Mouse (Mus musculus) hindbrain, postnatal 0 days (tissue): ENCODE measurements around the gene Eng. TPM values are rescaled to one million over a fixed set of nuclear protein-coding genes. Genes with fewer than 3 reads are reported as not detected.

ENCODE experiments used
- ATAC-seq: fragments of 200-750 bp; cut with Nextera tagmentation; 2 replicates; pipeline ENCODE4 v1.8.0; 2017; ENCODE audit warnings: mild to moderate bottlenecking, moderate TSS enrichment, moderate library complexity
- DNase-seq: peaks from one replicate; pipeline ENCODE4 v3.0.0-alpha.2; 2015; ENCODE audit warnings: low spot score
- H3K27ac ChIP-seq: fragments of 300-500 bp; sonication (generic); 2 replicates; pipeline ENCODE4 v1.5.1; 2014; ENCODE audit warnings: mild to moderate bottlenecking
- H3K27me3 ChIP-seq: fragments of 300-500 bp; sonication (generic); 2 replicates; pipeline ENCODE4 v1.6.1; 2014; ENCODE audit warnings: low read length, mixed read lengths; ENCODE audit not compliant: insufficient read depth
- H3K36me3 ChIP-seq: fragments of 300-500 bp; sonication (generic); 2 replicates; pipeline ENCODE4 v1.6.1; 2014; ENCODE audit warnings: low read length, mixed read lengths; ENCODE audit not compliant: insufficient read depth
- H3K4me1 ChIP-seq: fragments of 300-500 bp; sonication (generic); 2 replicates; pipeline ENCODE4 v1.6.1; 2014; ENCODE audit warnings: antibody characterized with exemption, low read length, mixed read lengths; ENCODE audit not compliant: insufficient read depth
- H3K4me2 ChIP-seq: fragments of 300-500 bp; sonication (generic); 2 replicates; pipeline ENCODE4 v1.6.1; 2014; ENCODE audit warnings: low read depth, mild to moderate bottlenecking, low read length, moderate library complexity, mixed read lengths
- H3K4me3 ChIP-seq: fragments of 300-500 bp; sonication (generic); 2 replicates; pipeline ENCODE4 v1.5.1; 2014; ENCODE audit warnings: low read length
- H3K9ac ChIP-seq: fragments of 300-500 bp; sonication (generic); replicated peaks from 2 replicates; pipeline ENCODE4 v1.6.1; 2014; ENCODE audit warnings: mild to moderate bottlenecking, low read length, moderate library complexity, mixed read lengths
- H3K9me3 ChIP-seq: fragments of 300-500 bp; sonication (generic); 2 replicates; pipeline ENCODE4 v1.6.1; 2016; ENCODE audit warnings: low read length, mixed read lengths
- CTCF ChIP-seq: IDR thresholded peaks from 2 replicates; pipeline ENCODE4 v1.5.1; 2016; ENCODE audit warnings: antibody characterized with exemption, control low read depth, low read depth
- WGBS: fragments of 180-500 bp; shearing (Covaris S2); extraction: QIAGEN DNeasy Blood & Tissue Kit; methylation state at CpG from one replicate; pipeline ENCODE4 v1.1.7; 2014; 5-methylcytosine and 5-hydroxymethylcytosine counted together
- polyA plus RNA-seq: library from polyadenylated mRNA; unstranded; fragments of >200 nt; fragmentation: Nextera tagmentation; extraction: Ambion mirVana; gene quantifications from 2 replicates; pipeline ENCODE4 v1.2.1, GENCODE M21; 2015
- total RNA-seq: library from RNA; depleted of rRNA; stranded (reverse); fragments of >200 nt; gene quantifications from 2 replicates; pipeline ENCODE4 v1.2.3, GENCODE M21; 2014

Gene Eng
- total and polyA plus RNA-seq, 2 experiments from 2014 or later, result 23.7 TPM

DNA sequence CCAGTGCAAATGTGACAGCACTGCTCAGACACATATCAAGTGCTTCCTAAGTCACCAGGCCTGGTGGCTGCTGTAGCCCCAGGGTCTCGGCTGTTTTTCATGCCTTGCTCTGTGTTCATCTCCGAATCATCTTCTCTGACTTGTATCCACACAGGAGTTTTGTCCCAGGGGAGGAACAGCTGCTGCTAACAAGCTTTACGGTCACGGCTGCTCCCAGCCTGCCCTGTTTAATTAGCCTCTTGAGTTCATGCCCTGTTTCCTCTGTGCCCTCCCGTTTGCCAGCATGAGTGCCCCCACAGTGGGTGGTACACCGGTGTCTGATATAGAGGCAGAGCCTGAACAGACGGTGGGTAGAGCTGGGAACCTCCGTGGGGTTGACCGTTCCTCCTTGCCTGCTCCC lies 28.3 kb upstream of the Eng start:
- WGBS, result 45% methylated on average over 9 of the region's 9 CpGs
- H3K4me2 ChIP-seq, result no peak overlapping the region
- H3K9ac ChIP-seq, result no peak overlapping the region
- H3K9me3 ChIP-seq, result no peaks in the 10 kb centered on the region
- TF ChIP-seq CTCF, result no peak
- H3K27ac ChIP-seq, result no peak overlapping the region
- DNase-seq, result no peak
- H3K36me3 ChIP-seq, result peaks cover 8% of the 10 kb centered on the region; the same call in 1 of the 2 replicates
- no peak overlapping the region for H3K4me3 ChIP-seq
- no peak for ATAC-seq
- H3K4me1 ChIP-seq, result 0 out of 2 replicates have a peak, but pooled peaks cover 6% of the 10 kb centered on the region
- no peaks in the 10 kb centered on the region for H3K27me3 ChIP-seq

DNA sequence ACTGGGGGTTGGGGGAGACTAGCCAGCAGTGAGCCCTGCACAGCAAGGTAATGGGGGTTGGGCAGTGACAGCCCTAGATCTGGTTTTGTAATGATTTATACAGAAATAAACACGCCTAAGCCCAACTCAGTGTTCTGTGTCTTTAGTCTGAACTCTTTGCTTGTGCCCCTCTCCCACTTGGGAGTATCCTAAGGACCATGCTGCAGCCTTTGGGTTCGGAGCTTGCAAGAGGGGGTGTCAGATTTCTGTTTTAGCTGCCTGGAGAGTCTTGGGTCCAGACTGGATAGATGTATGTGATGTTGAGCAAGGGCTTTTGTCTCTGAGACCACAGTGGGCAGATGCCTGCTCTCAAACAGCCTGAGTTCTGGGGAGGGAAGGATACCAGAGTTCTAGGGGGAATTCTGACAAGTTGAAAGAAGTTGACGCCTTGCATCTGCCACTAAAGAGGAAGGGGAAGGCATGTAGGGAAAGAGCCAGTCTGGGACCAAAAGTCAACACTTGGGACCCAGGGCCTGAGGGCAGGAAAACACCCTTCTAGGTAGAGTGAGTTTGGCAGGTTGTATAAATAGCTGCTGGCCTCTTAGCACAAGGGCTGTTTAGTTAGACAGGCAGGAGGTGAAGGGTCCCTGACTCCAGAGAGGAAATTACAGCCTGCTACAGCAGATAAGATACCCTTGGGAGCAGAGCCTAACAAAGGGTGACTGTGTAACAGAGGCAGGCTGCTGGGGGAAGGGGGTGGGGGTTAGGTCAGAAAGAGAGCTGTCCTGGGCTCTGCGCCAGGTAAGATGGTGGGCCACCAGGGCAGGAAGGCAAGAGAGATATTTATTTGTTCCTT lies 25.5 kb upstream of the Eng start:
- no peaks in the 10 kb centered on the region for H3K9me3 ChIP-seq
- H3K27me3 ChIP-seq, result no peaks in the 10 kb centered on the region
- DNase-seq, result peak; percentile 64
- TF ChIP-seq CTCF, result no peak
- H3K9ac ChIP-seq, result no peak overlapping the region
- H3K4me3 ChIP-seq, result no peak overlapping the region
- WGBS, result 46% methylated on average over 4 of the region's 4 CpGs
- H3K4me2 ChIP-seq, result no peak overlapping the region
- peak overlapping the region; percentile 68 for H3K27ac ChIP-seq
- peaks cover 14% of the 10 kb centered on the region for H3K4me1 ChIP-seq
- ATAC-seq, result peak; percentile 57
- no peaks in the 10 kb centered on the region for H3K36me3 ChIP-seq

DNA sequence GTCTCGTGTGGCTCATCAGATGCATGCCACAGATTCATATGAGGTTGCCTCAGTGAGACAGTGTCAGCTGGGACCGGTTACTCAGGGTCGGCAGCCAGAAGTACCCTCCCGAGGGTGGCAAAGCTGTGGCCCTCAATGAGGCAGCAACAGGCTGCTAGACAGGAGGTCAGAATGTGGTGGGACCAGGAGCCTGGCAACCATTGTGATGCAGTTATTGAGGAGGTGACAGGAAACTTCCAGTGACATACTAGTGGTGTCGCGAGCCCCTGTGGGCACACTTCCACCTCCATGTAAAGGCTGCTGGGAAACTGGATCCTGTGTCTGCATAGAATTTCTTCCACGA lies 24.9 kb upstream of the Eng start, which contains the start of gene Ak1:
Gene Ak1 (plus strand): TSS at position 242 of the 343 bp plus-strand sequence.
- Histone ChIP-seq H3K27me3 (no peaks in the 10 kb centered on the region), H3K36me3 (no peaks in the 10 kb centered on the region), H3K4me3 (no peak within 1 kb of the TSS), H3K4me1 (peaks cover 17% of the 10 kb centered on the region), H3K27ac (peak within 1 kb of the TSS; percentile 68), H3K9me3 (no peaks in the 10 kb centered on the region), H3K4me2 (no peak within 1 kb of the TSS), H3K9ac (no peak within 1 kb of the TSS)
- TF ChIP-seq CTCF, result no peak
- WGBS, result 19% methylated on average over 7 of the region's 7 CpGs
- DNase-seq, result no peak
- ATAC-seq, result peak; percentile 27; the same call in 1 of the 2 replicates

DNA sequence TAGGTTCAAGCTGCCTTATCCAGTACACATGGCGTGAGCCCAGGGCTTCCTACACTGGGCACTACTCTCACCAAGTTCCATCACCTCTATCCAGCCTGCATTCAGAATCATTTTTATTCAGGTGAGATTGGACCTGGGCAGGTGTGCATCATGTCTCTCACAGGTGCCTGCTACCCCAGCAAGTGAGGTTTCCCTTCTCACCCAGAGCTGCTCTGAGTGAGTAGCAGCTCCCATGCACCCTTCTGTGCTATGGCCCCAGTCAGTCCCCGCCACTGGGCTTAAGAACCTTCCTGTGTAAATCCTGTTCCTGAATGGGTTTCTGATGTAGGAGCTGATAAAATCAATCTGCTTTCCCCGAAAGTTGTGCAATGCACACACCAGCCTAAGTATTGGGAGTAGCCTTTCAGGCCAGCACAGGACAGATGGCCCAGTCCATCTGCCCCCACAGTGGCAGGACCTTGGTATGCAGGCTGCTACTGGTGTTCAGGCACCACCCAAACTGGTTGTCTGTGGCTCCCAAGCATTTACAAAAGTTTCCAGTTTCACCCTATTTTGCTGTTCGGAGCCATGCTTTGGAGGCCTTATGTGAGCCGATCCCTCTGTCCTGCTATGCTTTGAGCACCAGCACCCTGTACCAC lies 22.2 kb upstream of the Eng start:
- 87% methylated on average over 5 of the region's 5 CpGs for WGBS
- no peaks in the 10 kb centered on the region for H3K27me3 ChIP-seq
- peak overlapping the region; percentile 88; the same call in 1 of the 2 replicates for H3K27ac ChIP-seq
- ATAC-seq (no peak), DNase-seq (no peak)
- TF ChIP-seq CTCF, result no peak
- H3K9ac ChIP-seq, result no peak overlapping the region
- no peaks in the 10 kb centered on the region for H3K36me3 ChIP-seq
- peaks cover 30% of the 10 kb centered on the region for H3K4me1 ChIP-seq
- H3K4me2 ChIP-seq, result no peak overlapping the region
- H3K4me3 ChIP-seq, result no peak overlapping the region
- no peaks in the 10 kb centered on the region for H3K9me3 ChIP-seq

DNA sequence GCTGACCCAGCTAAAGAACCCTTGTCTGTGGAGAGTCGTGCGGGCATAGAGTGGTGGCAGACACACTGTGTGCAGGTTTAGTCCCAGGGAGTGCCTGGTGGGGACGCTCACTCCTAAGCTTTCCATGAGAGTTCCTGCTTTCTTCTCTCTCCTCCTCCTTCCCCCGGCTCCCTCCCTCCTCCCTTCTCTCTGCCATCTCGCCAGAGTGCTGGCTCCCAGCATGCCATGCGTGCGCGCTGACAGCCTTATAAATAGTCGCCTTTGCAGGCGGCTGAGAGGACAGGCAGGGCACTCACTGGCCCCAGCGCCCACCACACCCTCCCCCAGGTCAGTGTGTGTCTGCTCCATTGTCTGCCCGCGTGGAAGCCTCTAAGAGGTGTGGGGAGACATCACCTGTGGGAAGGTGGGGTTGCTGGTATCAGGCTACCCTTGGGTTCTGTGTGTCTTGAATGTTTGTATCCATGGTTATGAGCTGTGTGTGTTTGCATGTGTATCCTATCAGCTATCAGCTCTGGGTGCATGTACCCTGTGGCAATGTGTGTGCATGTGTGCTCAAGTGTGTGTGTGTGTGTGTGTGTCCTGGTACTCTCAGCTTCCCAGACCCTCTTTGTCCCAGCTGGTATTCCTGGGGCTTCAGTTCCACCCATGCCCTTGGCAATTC lies 21.1 kb upstream of the Eng start:
- H3K36me3 ChIP-seq, result no peaks in the 10 kb centered on the region
- TF ChIP-seq CTCF, result peak; percentile 41; the same call in 1 of the 2 replicates

DNA sequence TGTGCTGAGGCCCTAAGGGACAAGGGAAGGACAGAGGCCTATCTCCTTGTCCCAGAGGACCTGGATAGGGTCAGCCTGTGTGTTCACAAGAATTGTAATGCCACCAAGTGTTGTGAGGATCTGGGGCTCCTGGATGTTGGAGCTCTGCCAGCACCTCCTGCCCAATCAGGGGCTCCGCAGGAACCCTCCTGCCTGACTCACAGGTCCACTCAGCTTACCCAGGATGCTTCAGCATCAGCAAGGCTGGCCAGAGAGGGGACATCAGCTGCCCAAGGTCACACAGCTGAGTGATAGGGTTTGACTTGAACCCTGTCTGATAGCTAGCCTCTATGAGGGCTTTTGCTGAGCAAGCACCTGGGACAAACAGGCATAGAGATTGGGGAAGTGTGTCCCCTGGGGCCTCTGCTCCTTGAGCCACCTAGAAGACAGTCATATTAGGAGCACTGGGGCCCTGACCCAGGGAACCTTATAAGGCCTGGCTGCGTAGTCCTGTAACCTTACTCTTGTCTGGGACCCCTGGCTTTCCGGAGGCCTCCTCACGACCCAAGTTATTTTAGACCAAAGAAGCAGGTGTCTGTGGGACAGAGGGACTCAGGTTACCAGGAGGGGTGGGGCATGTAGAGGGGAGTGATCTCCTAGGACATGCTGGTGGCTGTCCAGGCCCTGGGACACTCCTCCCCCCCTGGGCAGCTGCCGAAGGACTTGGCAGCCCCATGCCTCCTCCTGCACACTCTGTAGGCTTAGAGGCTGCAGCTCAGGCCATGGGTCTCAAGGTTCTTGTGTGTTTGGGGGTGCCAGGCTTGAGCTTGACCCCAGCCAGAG lies 20.3 kb upstream of the Eng start:
- Histone ChIP-seq H3K4me3 (peak overlapping the region; percentile 33), H3K27me3 (no peaks in the 10 kb centered on the region), H3K9ac (peak overlapping the region; percentile 51), H3K9me3 (no peaks in the 10 kb centered on the region), H3K27ac (peak overlapping the region; percentile 88), H3K36me3 (no peaks in the 10 kb centered on the region), H3K4me2 (peak overlapping the region; percentile 58), H3K4me1 (peaks cover 34% of the 10 kb centered on the region)
- WGBS, result 50% methylated on average over 5 of the region's 5 CpGs
- peak; percentile 1; the same call in 1 of the 2 replicates for ATAC-seq
- peak; percentile 61 for DNase-seq
- TF ChIP-seq CTCF, result no peak

More for the DNA sequence above, 21.1 kb upstream of the Eng start:
- 2% methylated on average over 13 of the region's 13 CpGs for WGBS
- Histone ChIP-seq H3K27ac (peak overlapping the region; percentile 88), H3K9me3 (no peaks in the 10 kb centered on the region), H3K4me3 (peak overlapping the region; percentile 33), H3K27me3 (no peaks in the 10 kb centered on the region), H3K4me2 (peak overlapping the region; percentile 58), H3K9ac (peak overlapping the region; percentile 51), H3K4me1 (peaks cover 35% of the 10 kb centered on the region)
- peak; percentile 87 for DNase-seq
- peak; percentile 63 for ATAC-seq
